In genomic region chr5:77366313-77366712, GRCm38 (mm10) we compare ENCODE assay signal across 15 mouse cellular contexts. TPM values are rescaled to one million over a fixed set of nuclear protein-coding genes. Genes with fewer than 3 reads are reported as not detected.
DNase-seq lines count a peak whose midpoint lies in the region; ATAC-seq and TF ChIP-seq lines count a peak whose summit lies in the region.
"Had no signal": no experiment of that assay in that cellular context is flagged by ENCODE, and none has a peak within 500 bp of the region (broad histone marks: within the 10 kb centered on the region; RNA-seq: fewer than 3 reads in every experiment).

No protein-coding gene starts in this region.

- no peak for TF ChIP-seq EP300 in heart, adult 2 months (IDR thresholded peaks at IDR 0.05; ENCODE audit: insufficient read depth, low read depth, low read length)

- H3K27ac ChIP-seq in heart, adult 2 months, result peak overlapping the region; percentile 73
- H3K27ac ChIP-seq in heart, embryonic 12.5 days (ENCODE audit: poor library complexity, severe bottlenecking), result no peak overlapping the region
- no peak overlapping the region for H3K27ac ChIP-seq in kidney, embryonic 16.5 days (ENCODE audit: low read length)
- H3K27ac ChIP-seq in embryonic fibroblast, embryonic 13.5 days (ENCODE audit: insufficient read depth, low read length), result peak overlapping the region; percentile 12; the same call in 1 of the 2 replicates
- H3K27ac ChIP-seq in stomach, embryonic 15.5 days, result peak overlapping the region; percentile 23; the same call in 1 of the 2 replicates
- H3K27ac ChIP-seq: forebrain, embryonic 13.5 days; hindbrain, embryonic 13.5 days; layer of hippocampus, adult 2 months; liver, embryonic 12.5 days; lung, embryonic 15.5 days had no signal

- ATAC-seq in heart, embryonic 12.5 days (ENCODE audit: insufficient number of reproducible peaks, low FRiP score), result no peak
- ATAC-seq in kidney, embryonic 16.5 days (ENCODE audit: low FRiP score, low TSS enrichment), result no peak
- ATAC-seq in stomach, embryonic 15.5 days (ENCODE audit: insufficient read depth, low FRiP score, low read depth), result no peak
- no peak for ATAC-seq in erythroid progenitor cell, adult 5-6 weeks (replicated peaks; ENCODE audit: low FRiP score, poor library complexity, severe bottlenecking)
- ATAC-seq: forebrain, embryonic 13.5 days; intestine, embryonic 16.5 days; liver, embryonic 12.5 days had no signal

- intact Hi-C loops in heart, adult 2 months (cut with DNase I), result no loop called here

- no peaks in the 10 kb centered on the region for H3K9me3 ChIP-seq in heart, embryonic 12.5 days (replicated peaks)
- no peaks in the 10 kb centered on the region for H3K9me3 ChIP-seq in kidney, embryonic 16.5 days (ENCODE audit: low read length)
- no peaks in the 10 kb centered on the region for H3K9me3 ChIP-seq in stomach, embryonic 15.5 days
- H3K9me3 ChIP-seq: forebrain, embryonic 13.5 days; hindbrain, embryonic 13.5 days; liver, embryonic 12.5 days; lung, embryonic 15.5 days had no signal

- no peak for TF ChIP-seq POLR2A in heart, adult 2 months (IDR thresholded peaks at IDR 0.05; ENCODE audit: insufficient read depth, low read depth, low read length)
- no peak for TF ChIP-seq POLR2A in embryonic fibroblast, embryonic 13.5 days (IDR thresholded peaks at IDR 0.05; ENCODE audit: low read depth, low read length)

- DNase-seq in heart, adult 2 months, result peak; percentile 57
- peak; percentile 53 to 67 for DNase-seq in kidney, postnatal 25 days
- DNase-seq: midbrain, embryonic 14.5 days; thymus, postnatal 25 days had no signal

- H3K36me3 ChIP-seq in heart, adult 2 months (ENCODE audit: control insufficient read depth, insufficient read depth, low read length), result peaks cover 32% of the 10 kb centered on the region
- H3K36me3 ChIP-seq in heart, embryonic 12.5 days, result no peaks in the 10 kb centered on the region
- H3K36me3 ChIP-seq in kidney, embryonic 16.5 days (ENCODE audit: insufficient read depth, low read length), result no peaks in the 10 kb centered on the region
- no peaks in the 10 kb centered on the region for H3K36me3 ChIP-seq in stomach, embryonic 15.5 days
- H3K36me3 ChIP-seq: hindbrain, embryonic 13.5 days; liver, embryonic 12.5 days; lung, embryonic 15.5 days had no signal

- 43% methylated on average over 8 of the region's 8 CpGs for WGBS in heart, adult 2 months
- 81% methylated on average over 8 of the region's 8 CpGs for WGBS in heart, embryonic 12.5 days
- 85% methylated on average over 8 of the region's 8 CpGs for WGBS in kidney, embryonic 16.5 days
- 84% methylated on average over 8 of the region's 8 CpGs for WGBS in stomach, embryonic 15.5 days

- H3K4me3 ChIP-seq in heart, adult 2 months, result no peak overlapping the region
- no peak overlapping the region for H3K4me3 ChIP-seq in heart, embryonic 12.5 days
- H3K4me3 ChIP-seq in kidney, embryonic 16.5 days (ENCODE audit: low read length), result no peak overlapping the region
- H3K4me3 ChIP-seq in embryonic fibroblast, embryonic 13.5 days (ENCODE audit: insufficient read depth, low read length), result no peak overlapping the region
- H3K4me3 ChIP-seq in stomach, embryonic 15.5 days (replicated peaks), result no peak overlapping the region
- H3K4me3 ChIP-seq: forebrain, embryonic 13.5 days; hindbrain, embryonic 13.5 days; layer of hippocampus, adult 2 months; liver, embryonic 12.5 days; lung, embryonic 15.5 days had no signal

- H3K9ac ChIP-seq in heart, adult 2 months (ENCODE audit: low read depth, low read length), result no peak overlapping the region
- no peak overlapping the region for H3K9ac ChIP-seq in heart, embryonic 12.5 days
- H3K9ac ChIP-seq in kidney, embryonic 16.5 days (replicated peaks; ENCODE audit: low read length), result no peak overlapping the region
- no peak overlapping the region for H3K9ac ChIP-seq in stomach, embryonic 15.5 days
- H3K9ac ChIP-seq: forebrain, embryonic 13.5 days; hindbrain, embryonic 13.5 days; liver, embryonic 12.5 days; lung, embryonic 15.5 days had no signal

- H3K4me1 ChIP-seq in heart, adult 2 months (ENCODE audit: control insufficient read depth, insufficient read depth, low read length), result peaks cover 33% of the 10 kb centered on the region
- H3K4me1 ChIP-seq in heart, embryonic 12.5 days (replicated peaks), result peaks cover 23% of the 10 kb centered on the region
- peaks cover 59% of the 10 kb centered on the region for H3K4me1 ChIP-seq in kidney, embryonic 16.5 days (ENCODE audit: insufficient read depth, low read length)
- peaks cover 32% of the 10 kb centered on the region for H3K4me1 ChIP-seq in embryonic fibroblast, embryonic 13.5 days (ENCODE audit: control insufficient read depth, insufficient read depth, low read length)
- peaks cover 24% of the 10 kb centered on the region for H3K4me1 ChIP-seq in stomach, embryonic 15.5 days

- no peaks in the 10 kb centered on the region; the same call in 1 of the 2 replicates for H3K79me2 ChIP-seq in heart, adult 2 months (replicated peaks; ENCODE audit: control insufficient read depth, insufficient read depth, low read length)

- no peak overlapping the region for H3K4me2 ChIP-seq in heart, embryonic 12.5 days
- H3K4me2 ChIP-seq in kidney, embryonic 16.5 days (replicated peaks; ENCODE audit: low read depth, low read length), result no peak overlapping the region
- H3K4me2 ChIP-seq in stomach, embryonic 15.5 days, result no peak overlapping the region
- H3K4me2 ChIP-seq: forebrain, embryonic 13.5 days; hindbrain, embryonic 13.5 days; liver, embryonic 12.5 days; lung, embryonic 15.5 days had no signal

- no peak for TF ChIP-seq CTCF in heart, adult 2 months (IDR thresholded peaks at IDR 0.05)
- no peak for TF ChIP-seq CTCF in embryonic fibroblast, embryonic 13.5 days (IDR thresholded peaks at IDR 0.05; ENCODE audit: borderline replicate concordance, insufficient read depth, low read length)

- H3K27me3 ChIP-seq in heart, adult 2 months (ENCODE audit: control insufficient read depth, insufficient read depth, low read length), result no peaks in the 10 kb centered on the region
- H3K27me3 ChIP-seq in heart, embryonic 12.5 days (replicated peaks), result no peaks in the 10 kb centered on the region
- no peaks in the 10 kb centered on the region for H3K27me3 ChIP-seq in kidney, embryonic 16.5 days (ENCODE audit: insufficient read depth, low read length)
- H3K27me3 ChIP-seq in stomach, embryonic 15.5 days (replicated peaks), result no peaks in the 10 kb centered on the region
- H3K27me3 ChIP-seq: forebrain, embryonic 13.5 days; liver, embryonic 12.5 days; lung, embryonic 15.5 days had no signal

RNA-seq across cellular contexts. Expression of gene Igfbp7, which starts 41.5 kb away (rescaled TPM):
- total RNA-seq in heart, adult 2 months (2021), result 100 to 1,000 TPM; 174 to 205 TPM
- 342 and 353 TPM in 2 replicates for polyA plus RNA-seq in heart, adult 2 months (2012; rRNA removed)
- polyA plus RNA-seq in heart, embryonic 12.5 days (2016; fragmentation: Nextera tagmentation; extraction: Ambion mirVana), result 38.3 and 39.9 TPM in 2 replicates
- polyA plus RNA-seq in kidney, embryonic 16.5 days (2015; fragmentation: Nextera tagmentation; extraction: Ambion mirVana), result 455 and 475 TPM in 2 replicates
- polyA plus RNA-seq in embryonic fibroblast, embryonic 13.5 days (2011; ENCODE audit: insufficient read length, low read depth, missing spikeins), result 406 and 784 TPM in 2 replicates
- 146 and 174 TPM in 2 replicates for polyA plus RNA-seq in stomach, embryonic 15.5 days (2015; fragmentation: Nextera tagmentation; extraction: Ambion mirVana)
- 3.8 and 7.6 TPM in 2 replicates for total RNA-seq in erythroid progenitor cell, adult 5-6 weeks (2015; ENCODE audit: low replicate concordance)
- total RNA-seq in erythroid progenitor cell, adult 5-6 weeks (2017; ENCODE audit: low replicate concordance), result 0.90 TPM in 1 of 2 replicates, not detected in the other

RNA-seq across cellular contexts. Expression of gene Polr2b, which starts 56.4 kb away (rescaled TPM):
- 10 to 100 TPM; 34.1 to 34.5 TPM for total RNA-seq in heart, adult 2 months (2021)
- polyA plus RNA-seq in heart, adult 2 months (2012; rRNA removed), result 25.4 and 26.8 TPM in 2 replicates
- polyA plus RNA-seq in heart, embryonic 12.5 days (2016; fragmentation: Nextera tagmentation; extraction: Ambion mirVana), result 46.1 and 49.9 TPM in 2 replicates
- 70.5 and 70.8 TPM in 2 replicates for polyA plus RNA-seq in kidney, embryonic 16.5 days (2015; fragmentation: Nextera tagmentation; extraction: Ambion mirVana)
- 84.9 and 88.8 TPM in 2 replicates for polyA plus RNA-seq in embryonic fibroblast, embryonic 13.5 days (2011; ENCODE audit: insufficient read length, low read depth, missing spikeins)
- polyA plus RNA-seq in stomach, embryonic 15.5 days (2015; fragmentation: Nextera tagmentation; extraction: Ambion mirVana), result 52.1 and 56.3 TPM in 2 replicates
- 43.6 and 62.5 TPM in 2 replicates for total RNA-seq in erythroid progenitor cell, adult 5-6 weeks (2015; ENCODE audit: low replicate concordance)
- 53.7 and 109 TPM in 2 replicates for total RNA-seq in erythroid progenitor cell, adult 5-6 weeks (2017; ENCODE audit: low replicate concordance)

RNA-seq across cellular contexts. Expression of gene Noa1, which starts 56.4 kb away (rescaled TPM):
- 10 to 100 TPM; 19.7 to 21.3 TPM for total RNA-seq in heart, adult 2 months (2021)
- polyA plus RNA-seq in heart, adult 2 months (2012; rRNA removed), result 12.2 and 13.5 TPM in 2 replicates
- polyA plus RNA-seq in heart, embryonic 12.5 days (2016; fragmentation: Nextera tagmentation; extraction: Ambion mirVana), result 22.9 and 23.0 TPM in 2 replicates
- polyA plus RNA-seq in kidney, embryonic 16.5 days (2015; fragmentation: Nextera tagmentation; extraction: Ambion mirVana), result 34.2 and 35.9 TPM in 2 replicates
- polyA plus RNA-seq in embryonic fibroblast, embryonic 13.5 days (2011; ENCODE audit: insufficient read length, low read depth, missing spikeins), result 13.7 and 15.7 TPM in 2 replicates
- polyA plus RNA-seq in stomach, embryonic 15.5 days (2015; fragmentation: Nextera tagmentation; extraction: Ambion mirVana), result 32.0 and 32.2 TPM in 2 replicates
- 6.3 and 10.5 TPM in 2 replicates for total RNA-seq in erythroid progenitor cell, adult 5-6 weeks (2015; ENCODE audit: low replicate concordance)
- 11.6 and 28.2 TPM in 2 replicates for total RNA-seq in erythroid progenitor cell, adult 5-6 weeks (2017; ENCODE audit: low replicate concordance)

Comparison
In these comparisons a context has a peak if more than half of its experiments do, and no peak if none do; other contexts are left out.
1. H3K27ac ChIP-seq: peak in heart, adult 2 months (single experiment), embryonic fibroblast, embryonic 13.5 days (single experiment) and stomach, embryonic 15.5 days (single experiment); none in heart, embryonic 12.5 days (single experiment) and kidney, embryonic 16.5 days (single experiment).